Mouse (Mus musculus) neural tube, embryonic 11.5 days (tissue): ENCODE results near the gene Gm5475. TPM values are rescaled to one million over a fixed set of nuclear protein-coding genes. Genes with fewer than 3 reads are reported as not detected.

Experiments
- ATAC-seq: fragments of 200-750 bp; cut with Nextera tagmentation; 2 replicates; pipeline ENCODE4 v1.8.0; 2017; ENCODE audit warnings: moderate number of reproducible peaks, mild to moderate bottlenecking, moderate TSS enrichment, moderate library complexity; ENCODE audit not compliant: insufficient read depth, low FRiP score, low TSS enrichment
- DNase-seq: peaks from one replicate; pipeline ENCODE4 v3.0.0-alpha.2; 2015; ENCODE audit warnings: low spot score
- H3K27ac ChIP-seq: fragments of 300-500 bp; sonication (generic); 2 replicates; pipeline ENCODE4 v1.5.1; 2014; ENCODE audit warnings: low read depth, mild to moderate bottlenecking, low read length
- H3K27me3 ChIP-seq: fragments of 300-500 bp; sonication (generic); 2 replicates; pipeline ENCODE4 v1.6.1; 2014; ENCODE audit warnings: mild to moderate bottlenecking, low read length, mixed read lengths; ENCODE audit not compliant: control insufficient read depth, insufficient read depth
- H3K36me3 ChIP-seq: fragments of 300-500 bp; sonication (generic); 2 replicates; pipeline ENCODE4 v1.6.1; 2014; ENCODE audit warnings: mild to moderate bottlenecking, low read length, moderate library complexity, mixed read lengths; ENCODE audit not compliant: control insufficient read depth, insufficient read depth
- H3K4me1 ChIP-seq: fragments of 300-500 bp; sonication (generic); 2 replicates; pipeline ENCODE4 v1.6.1; 2014; ENCODE audit warnings: low read length, mixed read lengths; ENCODE audit not compliant: control insufficient read depth, insufficient read depth
- H3K4me2 ChIP-seq: fragments of 300-500 bp; sonication (generic); 2 replicates; pipeline ENCODE4 v1.6.1; 2014; ENCODE audit warnings: low read depth, mild to moderate bottlenecking, moderate library complexity
- H3K4me3 ChIP-seq: fragments of 300-500 bp; sonication (generic); 2 replicates; pipeline ENCODE4 v1.5.1; 2014; ENCODE audit warnings: low read depth, low read length
- H3K9ac ChIP-seq: fragments of 300-500 bp; sonication (generic); 2 replicates; pipeline ENCODE4 v1.6.1; 2014; ENCODE audit warnings: mild to moderate bottlenecking, low read length
- H3K9me3 ChIP-seq: fragments of 300-500 bp; sonication (generic); 2 replicates; pipeline ENCODE4 v1.6.1; 2016; ENCODE audit warnings: low read length; ENCODE audit not compliant: control insufficient read depth
- WGBS: fragments of 180-500 bp; shearing (Covaris S2); extraction: QIAGEN DNeasy Blood & Tissue Kit; methylation state at CpG from one replicate; pipeline ENCODE4 v1.1.7; 2014; 5-methylcytosine and 5-hydroxymethylcytosine counted together
- polyA plus RNA-seq: library from polyadenylated mRNA; unstranded; fragments of >200 nt; fragmentation: Nextera tagmentation; extraction: Ambion mirVana; gene quantifications from 2 replicates; pipeline ENCODE4 v1.2.1, GENCODE M21; 2014

The Gm5475 gene
- polyA plus RNA-seq, 1 experiment from 2014 or later, result 0.08 TPM

- ATAC-seq, result no peak
- H3K36me3 ChIP-seq, result no peaks in the 10 kb centered on the region
- H3K4me2 ChIP-seq, result no peak overlapping the region
- no peak overlapping the region for H3K27ac ChIP-seq
- no peaks in the 10 kb centered on the region for H3K9me3 ChIP-seq
- no peak overlapping the region for H3K9ac ChIP-seq
- H3K4me1 ChIP-seq, result no peaks in the 10 kb centered on the region
- no peak for DNase-seq
- H3K27me3 ChIP-seq, result no peaks in the 10 kb centered on the region
- no peak overlapping the region for H3K4me3 ChIP-seq
- 67% methylated on average over 9 of the region's 9 CpGs for WGBS
These were observed 33.1 kb upstream of the Gm5475 start for GRCm38 (mm10) chr15:100388886-100389285.

DNA sequence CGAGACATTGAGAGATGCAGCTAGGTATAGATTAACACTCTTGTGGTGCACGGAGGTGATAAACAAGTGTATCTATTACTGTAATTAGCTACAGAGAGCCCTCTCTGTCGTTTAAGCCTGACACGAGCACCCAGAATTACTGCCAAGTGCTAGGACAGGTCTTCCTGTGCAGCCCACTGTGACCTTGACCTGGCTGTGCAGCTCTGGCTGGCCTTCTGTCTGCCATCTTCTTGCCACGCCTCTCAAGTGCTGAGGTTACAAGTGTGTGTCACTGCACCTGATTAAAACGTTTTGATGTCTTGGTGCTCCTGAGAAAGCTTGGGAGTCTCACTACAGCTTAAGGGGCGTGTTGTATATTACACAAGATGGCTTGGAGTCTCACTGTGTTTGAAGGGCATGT, 30.9 kb upstream of the Gm5475 start:
- no peak overlapping the region for H3K9ac ChIP-seq
- no peak overlapping the region for H3K4me3 ChIP-seq
- 84% methylated on average over 7 of the region's 7 CpGs for whole genome bisulfite sequencing
- no peaks in the 10 kb centered on the region for H3K4me1 ChIP-seq
- no peaks in the 10 kb centered on the region for H3K27me3 ChIP-seq
- no peaks in the 10 kb centered on the region for H3K9me3 ChIP-seq
- ATAC-seq, result no peak
- DNase-seq, result no peak
- H3K27ac ChIP-seq, result no peak overlapping the region
- no peak overlapping the region for H3K4me2 ChIP-seq
- H3K36me3 ChIP-seq, result peaks cover 6% of the 10 kb centered on the region

DNA sequence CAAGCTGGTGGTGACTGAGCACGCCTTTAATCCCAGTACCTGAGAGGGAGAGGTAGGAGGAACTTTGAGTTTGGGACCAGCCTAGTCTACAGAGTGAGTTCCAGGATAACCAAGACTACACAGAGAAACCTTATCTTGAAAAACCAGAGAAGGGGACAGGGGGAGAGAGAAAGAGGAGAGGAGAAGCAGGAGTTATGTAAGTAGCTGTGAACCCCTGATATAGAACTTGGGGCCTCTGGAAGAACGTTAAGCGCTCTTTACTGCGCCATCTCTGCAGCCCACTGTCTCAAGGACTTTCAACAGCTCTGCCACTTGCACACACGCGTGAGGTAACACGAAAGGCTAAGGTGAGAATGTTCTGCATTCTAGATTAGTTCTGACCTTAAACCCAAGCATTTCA, 30.3 kb upstream of the Gm5475 start:
- H3K27ac ChIP-seq, result no peak overlapping the region
- H3K36me3 ChIP-seq, result peaks cover 8% of the 10 kb centered on the region
- DNase-seq, result no peak
- H3K27me3 ChIP-seq, result no peaks in the 10 kb centered on the region
- no peak overlapping the region for H3K4me2 ChIP-seq
- H3K4me3 ChIP-seq, result no peak overlapping the region
- no peaks in the 10 kb centered on the region for H3K9me3 ChIP-seq
- WGBS, result 88% methylated on average over 7 of the region's 7 CpGs
- no peaks in the 10 kb centered on the region for H3K4me1 ChIP-seq
- H3K9ac ChIP-seq, result no peak overlapping the region
- no peak for ATAC-seq

GRCm38 (mm10) chr15:100393016-100393415, 28.9 kb upstream of the Gm5475 start:
- Histone ChIP-seq H3K27me3 (no peaks in the 10 kb centered on the region), H3K4me2 (no peak overlapping the region), H3K27ac (no peak overlapping the region), H3K9ac (no peak overlapping the region), H3K4me3 (no peak overlapping the region), H3K36me3 (peaks cover 14% of the 10 kb centered on the region), H3K9me3 (no peaks in the 10 kb centered on the region), H3K4me1 (no peaks in the 10 kb centered on the region)
- DNase-seq, result no peak
- 85% methylated on average over 11 of the region's 11 CpGs for WGBS
- no peak for ATAC-seq

GRCm38 (mm10) chr15:100395561-100395960, 26.4 kb upstream of the Gm5475 start:
- H3K4me3 ChIP-seq, result no peak overlapping the region

DNA sequence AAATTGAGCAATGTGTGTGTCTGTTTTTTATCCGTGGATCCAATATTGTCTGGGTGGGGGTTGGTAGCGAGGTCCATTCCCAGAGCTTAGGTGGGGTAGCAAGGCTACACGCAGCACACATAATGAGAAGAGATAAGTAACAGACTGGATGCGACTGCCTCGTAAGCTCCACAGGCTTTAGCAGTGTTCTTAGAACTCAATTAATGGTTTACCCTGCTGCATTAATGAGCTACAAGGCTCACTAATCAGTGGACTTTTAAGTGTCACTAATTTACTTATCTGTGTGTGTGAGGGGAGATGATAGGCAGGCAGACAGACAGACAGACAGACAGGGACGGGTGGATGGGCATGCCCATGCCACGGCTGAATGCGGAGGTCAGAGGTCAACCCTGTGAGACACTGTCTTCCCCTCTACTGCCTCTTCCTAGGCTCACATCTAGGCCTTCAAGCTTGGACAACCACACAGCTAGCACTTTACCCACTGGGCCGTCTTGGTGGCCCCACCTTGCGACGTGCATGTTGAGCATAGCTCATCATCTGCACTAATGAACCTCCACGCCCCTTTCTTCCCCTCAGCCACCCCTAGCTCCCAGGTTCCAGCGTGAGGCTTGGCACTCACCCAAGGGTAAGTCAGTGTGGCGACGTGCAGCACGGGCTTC, 21.2 kb upstream of the Gm5475 start:
- H3K4me2 ChIP-seq, result no peak overlapping the region
- H3K4me3 ChIP-seq, result no peak overlapping the region
- DNase-seq (no peak), ATAC-seq (no peak)
- no peaks in the 10 kb centered on the region for H3K4me1 ChIP-seq
- H3K36me3 ChIP-seq, result peaks cover 20% of the 10 kb centered on the region
- H3K27me3 ChIP-seq, result no peaks in the 10 kb centered on the region
- no peak overlapping the region for H3K27ac ChIP-seq
- H3K9ac ChIP-seq, result no peak overlapping the region
- H3K9me3 ChIP-seq, result no peaks in the 10 kb centered on the region
- 94% methylated on average over 16 of the region's 16 CpGs for WGBS

More at GRCm38 (mm10) chr15:100395561-100395960, 26.4 kb upstream of the Gm5475 start:
- DNase-seq (no peak), ATAC-seq (no peak)
- 96% methylated on average over 3 of the region's 3 CpGs for WGBS
- no peaks in the 10 kb centered on the region for H3K4me1 ChIP-seq
- H3K27ac ChIP-seq, result no peak overlapping the region
- no peak overlapping the region for H3K9ac ChIP-seq
- H3K9me3 ChIP-seq, result no peaks in the 10 kb centered on the region
- H3K27me3 ChIP-seq, result no peaks in the 10 kb centered on the region
- no peak overlapping the region for H3K4me2 ChIP-seq
- peaks cover 17% of the 10 kb centered on the region for H3K36me3 ChIP-seq

DNA sequence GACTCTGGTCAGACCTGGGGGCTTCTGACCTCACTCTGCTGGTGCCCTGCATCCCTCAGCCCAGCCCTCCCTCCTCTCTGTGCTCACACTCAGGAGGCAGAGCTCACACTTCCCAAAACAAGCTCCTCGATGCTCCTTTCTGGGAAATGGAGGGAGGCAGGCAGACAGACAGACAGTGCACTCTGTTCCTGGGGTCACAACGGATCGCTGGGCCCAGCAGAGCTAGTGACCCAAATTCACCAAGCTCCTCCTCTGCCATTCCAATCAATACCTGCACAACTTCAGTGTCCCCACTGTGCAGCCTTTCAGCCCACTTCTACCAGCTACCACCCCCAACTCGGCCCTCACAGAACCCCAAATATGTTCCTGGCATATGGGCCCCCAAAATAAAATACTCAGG, 20.1 kb upstream of the Gm5475 start:
- ATAC-seq (no peak), DNase-seq (no peak)
- Histone ChIP-seq H3K9ac (no peak overlapping the region), H3K27ac (no peak overlapping the region), H3K27me3 (no peaks in the 10 kb centered on the region), H3K4me1 (no peaks in the 10 kb centered on the region), H3K9me3 (no peaks in the 10 kb centered on the region), H3K4me2 (no peak overlapping the region), H3K36me3 (peaks cover 17% of the 10 kb centered on the region), H3K4me3 (no peak overlapping the region)
- WGBS, result 99% methylated on average over 4 of the region's 4 CpGs

GRCm38 (mm10) chr15:100402347-100402746, 19.6 kb upstream of the Gm5475 start:
- 92% methylated on average over 14 of the region's 14 CpGs for WGBS
- no peak overlapping the region for H3K4me3 ChIP-seq
- H3K4me1 ChIP-seq, result no peaks in the 10 kb centered on the region
- H3K9me3 ChIP-seq, result no peaks in the 10 kb centered on the region
- no peak overlapping the region for H3K27ac ChIP-seq
- no peaks in the 10 kb centered on the region for H3K27me3 ChIP-seq
- peaks cover 16% of the 10 kb centered on the region for H3K36me3 ChIP-seq
- H3K9ac ChIP-seq, result no peak overlapping the region
- no peak for ATAC-seq
- H3K4me2 ChIP-seq, result no peak overlapping the region
- no peak for DNase-seq

- no peak overlapping the region for H3K4me2 ChIP-seq
- no peaks in the 10 kb centered on the region for H3K27me3 ChIP-seq
- no peak overlapping the region for H3K9ac ChIP-seq
- DNase-seq, result no peak
- no peak overlapping the region for H3K4me3 ChIP-seq
- no peaks in the 10 kb centered on the region for H3K9me3 ChIP-seq
- H3K27ac ChIP-seq, result no peak overlapping the region
- WGBS, result 92% methylated on average over 4 of the region's 4 CpGs
- no peaks in the 10 kb centered on the region for H3K4me1 ChIP-seq
- ATAC-seq, result no peak
- H3K36me3 ChIP-seq, result peaks cover 13% of the 10 kb centered on the region
These were observed 19.1 kb upstream of the Gm5475 start for GRCm38 (mm10) chr15:100402798-100403197.
